Mouse (Mus musculus) intestine, postnatal 0 days (tissue): ENCODE data around the gene Adgrl4. TPM values are rescaled to one million over a fixed set of nuclear protein-coding genes. Genes with fewer than 3 reads are reported as not detected.

Source experiments
- ATAC-seq: fragments of 200-750 bp; cut with Nextera tagmentation; 2 replicates; pipeline ENCODE4 v1.8.0; 2017; ENCODE audit warnings: mild to moderate bottlenecking, moderate TSS enrichment, moderate library complexity
- H3K27ac ChIP-seq: fragments of 300-500 bp; sonication (generic); 2 replicates; pipeline ENCODE4 v1.5.1; 2014; ENCODE audit warnings: mild to moderate bottlenecking, low read depth, low read length, moderate library complexity
- H3K27me3 ChIP-seq: fragments of 300-500 bp; sonication (generic); replicated peaks from 2 replicates; pipeline ENCODE4 v1.6.1; 2014; ENCODE audit warnings: low read length, mixed read lengths; ENCODE audit not compliant: control insufficient read depth, insufficient read depth
- H3K36me3 ChIP-seq: fragments of 300-500 bp; sonication (generic); 2 replicates; pipeline ENCODE4 v1.6.1; 2014; ENCODE audit warnings: mild to moderate bottlenecking, moderate library complexity; ENCODE audit not compliant: control insufficient read depth, insufficient read depth
- H3K4me1 ChIP-seq: fragments of 300-500 bp; sonication (generic); replicated peaks from 2 replicates; pipeline ENCODE4 v1.6.1; 2014; ENCODE audit warnings: antibody characterized with exemption, low read length, mixed read lengths; ENCODE audit not compliant: control insufficient read depth, insufficient read depth
- H3K4me2 ChIP-seq: fragments of 300-500 bp; sonication (generic); replicated peaks from 2 replicates; pipeline ENCODE4 v1.6.1; 2014; ENCODE audit warnings: low read depth, mild to moderate bottlenecking, moderate library complexity
- H3K4me3 ChIP-seq: fragments of 300-500 bp; sonication (generic); 2 replicates; pipeline ENCODE4 v1.5.1; 2014; ENCODE audit warnings: low read depth, low read length
- H3K9ac ChIP-seq: fragments of 300-500 bp; sonication (generic); 2 replicates; pipeline ENCODE4 v1.6.1; 2014; ENCODE audit warnings: mild to moderate bottlenecking, low read depth, low read length
- H3K9me3 ChIP-seq: fragments of 300-500 bp; sonication (generic); 2 replicates; pipeline ENCODE4 v1.6.1; 2016; ENCODE audit warnings: mixed run types; ENCODE audit not compliant: control insufficient read depth
- CTCF ChIP-seq: sonication (generic); IDR thresholded peaks from 2 replicates; pipeline ENCODE4 v1.5.1; 2016; ENCODE audit warnings: low read depth, mild to moderate bottlenecking, control low read depth, antibody characterized with exemption, moderate library complexity
- WGBS: fragments of 180-500 bp; shearing (Covaris S2); extraction: QIAGEN DNeasy Blood & Tissue Kit; methylation state at CpG from one replicate; pipeline ENCODE4 v1.1.7; 2014; 5-methylcytosine and 5-hydroxymethylcytosine counted together
- polyA plus RNA-seq: library from polyadenylated mRNA; unstranded; fragments of >200 nt; fragmentation: Nextera tagmentation; extraction: Ambion mirVana; gene quantifications from 2 replicates; pipeline ENCODE4 v1.2.1, GENCODE M21; 2015

The Adgrl4 gene
- 6.6 TPM in 2 replicates for polyA plus RNA-seq

- no peak within 1 kb of the TSS for H3K9ac ChIP-seq
- ATAC-seq = no peak
Measured at GRCm38 (mm10) chr3:151437693-151438092, at the start of gene Adgrl4. Gene Adgrl4 (plus strand): TSS chr3:151437887.

GRCm38 (mm10) chr3:151390912-151391311, 46.8 kb upstream of the Adgrl4 start:
- Histone ChIP-seq H3K4me3 (no peak overlapping the region), H3K36me3 (no peaks in the 10 kb centered on the region), H3K9ac (no peak overlapping the region), H3K27me3 (no peaks in the 10 kb centered on the region), H3K4me2 (no peak overlapping the region), H3K4me1 (no peaks in the 10 kb centered on the region), H3K27ac (no peak overlapping the region), H3K9me3 (no peaks in the 10 kb centered on the region)
- no peak for TF ChIP-seq CTCF
- ATAC-seq = no peak

More at GRCm38 (mm10) chr3:151437693-151438092, at the start of gene Adgrl4:
- 0 out of 2 replicates have a peak, but pooled peaks have one; percentile 8 for TF ChIP-seq CTCF
- H3K9me3 ChIP-seq = no peaks in the 10 kb centered on the region
- peak within 1 kb of the TSS; percentile 11; the same call in 1 of the 2 replicates for H3K4me3 ChIP-seq
- H3K4me2 ChIP-seq = peak within 1 kb of the TSS; percentile 40; the same call in 1 of the 2 replicates
- H3K27me3 ChIP-seq = no peaks in the 10 kb centered on the region
- H3K36me3 ChIP-seq = no peaks in the 10 kb centered on the region
- H3K27ac ChIP-seq = no peak within 1 kb of the TSS
- H3K4me1 ChIP-seq = no peaks in the 10 kb centered on the region
- 5% methylated on average over 17 of the region's 17 CpGs for WGBS

- Histone ChIP-seq H3K27me3 (no peaks in the 10 kb centered on the region), H3K9ac (no peak overlapping the region), H3K4me1 (no peaks in the 10 kb centered on the region), H3K9me3 (no peaks in the 10 kb centered on the region), H3K4me2 (no peak overlapping the region), H3K4me3 (no peak overlapping the region), H3K27ac (no peak overlapping the region), H3K36me3 (no peaks in the 10 kb centered on the region)
- WGBS = 85% methylated on average over 4 of the region's 4 CpGs
- ATAC-seq = no peak
- no peak for TF ChIP-seq CTCF
Measured at GRCm38 (mm10) chr3:151392891-151393290, 44.8 kb upstream of the Adgrl4 start.

- H3K9ac ChIP-seq = no peak overlapping the region
- H3K4me1 ChIP-seq = no peaks in the 10 kb centered on the region
- WGBS = 74% methylated on average over 1 of the region's 1 CpGs
- no peaks in the 10 kb centered on the region for H3K27me3 ChIP-seq
- H3K36me3 ChIP-seq = no peaks in the 10 kb centered on the region
- H3K4me3 ChIP-seq = no peak overlapping the region
- no peak for ATAC-seq
- no peak overlapping the region for H3K4me2 ChIP-seq
- H3K9me3 ChIP-seq = no peaks in the 10 kb centered on the region
- H3K27ac ChIP-seq = no peak overlapping the region
- TF ChIP-seq CTCF = no peak
Measured at GRCm38 (mm10) chr3:151393330-151393729, 44.4 kb upstream of the Adgrl4 start.

- 79% methylated on average over 1 of the region's 1 CpGs for WGBS
- no peak for TF ChIP-seq CTCF
- H3K9me3 ChIP-seq = no peaks in the 10 kb centered on the region
Measured at GRCm38 (mm10) chr3:151399270-151399669, 38.4 kb upstream of the Adgrl4 start.

GRCm38 (mm10) chr3:151411031-151411430, 26.7 kb upstream of the Adgrl4 start:
- Histone ChIP-seq H3K36me3 (no peaks in the 10 kb centered on the region), H3K9ac (no peak overlapping the region), H3K27ac (no peak overlapping the region), H3K27me3 (no peaks in the 10 kb centered on the region), H3K4me3 (no peak overlapping the region), H3K9me3 (no peaks in the 10 kb centered on the region), H3K4me2 (no peak overlapping the region), H3K4me1 (no peaks in the 10 kb centered on the region)
- WGBS = 78% methylated on average over 2 of the region's 2 CpGs
- TF ChIP-seq CTCF = no peak
- ATAC-seq = no peak

More at GRCm38 (mm10) chr3:151399270-151399669, 38.4 kb upstream of the Adgrl4 start:
- H3K9ac ChIP-seq = no peak overlapping the region
- no peak for ATAC-seq
- H3K4me2 ChIP-seq = no peak overlapping the region
- H3K36me3 ChIP-seq = no peaks in the 10 kb centered on the region
- no peaks in the 10 kb centered on the region for H3K27me3 ChIP-seq
- H3K27ac ChIP-seq = no peak overlapping the region
- H3K4me1 ChIP-seq = no peaks in the 10 kb centered on the region
- H3K4me3 ChIP-seq = no peak overlapping the region

GRCm38 (mm10) chr3:151411488-151411887, 26.2 kb upstream of the Adgrl4 start:
- TF ChIP-seq CTCF = no peak
- 95% methylated on average over 4 of the region's 4 CpGs for WGBS

More at GRCm38 (mm10) chr3:151411488-151411887, 26.2 kb upstream of the Adgrl4 start:
- Histone ChIP-seq H3K9ac (no peak overlapping the region), H3K27ac (no peak overlapping the region), H3K4me3 (no peak overlapping the region), H3K27me3 (no peaks in the 10 kb centered on the region), H3K9me3 (no peaks in the 10 kb centered on the region), H3K4me1 (no peaks in the 10 kb centered on the region), H3K36me3 (no peaks in the 10 kb centered on the region), H3K4me2 (no peak overlapping the region)
- ATAC-seq = no peak
